Mouse (Mus musculus): Measurements from ENCODE around the gene Ptpn12.

GRCm38 (mm10) chr5:21055820-21056531, at the start of gene Ptpn12:
- peak; percentile 28; the same call in 1 of the 2 replicates for TF ChIP-seq CTCF (IDR thresholded peaks at IDR 0.05; ENCODE audit: extremely low read depth, insufficient read length, insufficient replicate concordance, low read depth, low read length)
- TF ChIP-seq POLR2A (IDR thresholded peaks at IDR 0.05; ENCODE audit: low read depth, low read length), result peak; percentile 89
